Mouse (Mus musculus) bone marrow, adult 2 months (tissue): ENCODE results near the gene Far2.

ENCODE experiments used
- CTCF ChIP-seq: fragments of 200-500 bp; IDR thresholded peaks from 2 replicates; pipeline ENCODE4 v1.5.1; 2011; ENCODE audit warnings: low read length, control low read depth; ENCODE audit not compliant: control insufficient read depth, insufficient read depth
- POLR2A ChIP-seq: fragments of 200-500 bp; IDR thresholded peaks from 2 replicates; pipeline ENCODE4 v1.6.1; 2011; ENCODE audit warnings: low read depth, mild to moderate bottlenecking, control low read depth, low read length, borderline replicate concordance; ENCODE audit not compliant: control insufficient read depth

DNA sequence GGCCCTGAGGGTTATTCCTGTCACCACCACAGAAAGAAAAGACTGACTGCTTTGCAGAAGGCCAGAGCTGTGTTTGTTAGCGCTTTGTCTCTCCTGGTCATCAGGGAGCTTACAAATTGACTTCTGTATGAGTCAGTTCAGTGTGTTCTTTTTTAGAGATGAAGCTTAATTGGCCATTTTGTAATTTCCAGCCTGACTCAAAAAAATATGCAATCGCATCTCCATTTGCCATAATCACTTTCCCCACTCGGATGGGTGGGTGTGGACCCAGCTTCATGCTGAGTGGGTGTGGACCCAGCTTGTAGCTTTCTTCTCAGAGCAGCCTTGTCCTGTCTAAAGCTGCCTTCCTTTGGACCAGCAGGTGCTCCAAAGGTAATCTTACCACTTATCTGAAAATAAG, 26.5 kb downstream of the Far2 start:
- TF ChIP-seq CTCF = no peak
- TF ChIP-seq POLR2A = no peak
